Mouse (Mus musculus) spleen, adult 2 months (tissue): ENCODE results near the gene Hdgf. TPM values are rescaled to one million over a fixed set of nuclear protein-coding genes. Genes with fewer than 3 reads are reported as not detected.
"Not testable (repeated sequence)": the region's sequence is repeated elsewhere in the genome, so short reads cannot be mapped to it uniquely, and the experiment has no call there.

Experiments used
- DNase-seq, 2 experiments: peaks; one replicate each; pipeline versions ENCODE4 v3.0.0 to v3.0.0-alpha.2; 2012 to 2021; ENCODE audit warnings: low spot score in 2 of 2, low read depth in 1 of 2
- H3K27ac ChIP-seq: fragments of 200-500 bp; 2 replicates; pipeline ENCODE4 v1.5.1; 2012; ENCODE audit warnings: low read length, inconsistent platforms; ENCODE audit not compliant: insufficient read depth
- H3K27me3 ChIP-seq: fragments of 200-500 bp; 2 replicates; pipeline ENCODE4 v1.6.1; 2012; ENCODE audit warnings: mild to moderate bottlenecking, moderate library complexity, low read length, inconsistent platforms; ENCODE audit not compliant: control insufficient read depth, insufficient read depth
- H3K36me3 ChIP-seq: fragments of 200-500 bp; 2 replicates; pipeline ENCODE4 v1.6.1; 2012; ENCODE audit warnings: mild to moderate bottlenecking, low read length, inconsistent platforms; ENCODE audit not compliant: control insufficient read depth, insufficient read depth
- H3K4me1 ChIP-seq: fragments of 200-500 bp; 2 replicates; pipeline ENCODE4 v1.6.1; 2011; ENCODE audit warnings: inconsistent platforms; ENCODE audit not compliant: control insufficient read depth, insufficient read depth, insufficient read length
- H3K4me3 ChIP-seq: fragments of 200-500 bp; 2 replicates; pipeline ENCODE4 v1.5.1; 2011; ENCODE audit warnings: mild to moderate bottlenecking, inconsistent platforms; ENCODE audit not compliant: insufficient read depth, insufficient read length; ENCODE audit errors: extremely low read depth
- CTCF ChIP-seq: fragments of 200-500 bp; IDR thresholded peaks from 2 replicates; pipeline ENCODE4 v1.5.1; 2011; ENCODE audit warnings: mild to moderate bottlenecking, inconsistent platforms; ENCODE audit not compliant: insufficient read depth, insufficient read length, insufficient replicate concordance; ENCODE audit errors: extremely low read depth
- POLR2A ChIP-seq: fragments of 200-500 bp; IDR thresholded peaks from 2 replicates; pipeline ENCODE4 v1.6.1; 2011; ENCODE audit warnings: low read depth, low read length, inconsistent platforms
- WGBS: fragments of 180-500 bp; shearing (Covaris S2); methylation state at CpG from one replicate; pipeline ENCODE4 v1.1.7; 2018; 5-methylcytosine and 5-hydroxymethylcytosine counted together
- polyA plus RNA-seq: library from polyadenylated mRNA; depleted of rRNA; stranded (reverse); fragments of >200 nt; gene quantifications from 2 replicates; pipeline ENCODE4 v1.2.3, GENCODE M21; 2012

Gene Hdgf
- polyA plus RNA-seq, 1 experiment: 43.6 TPM

DNA sequence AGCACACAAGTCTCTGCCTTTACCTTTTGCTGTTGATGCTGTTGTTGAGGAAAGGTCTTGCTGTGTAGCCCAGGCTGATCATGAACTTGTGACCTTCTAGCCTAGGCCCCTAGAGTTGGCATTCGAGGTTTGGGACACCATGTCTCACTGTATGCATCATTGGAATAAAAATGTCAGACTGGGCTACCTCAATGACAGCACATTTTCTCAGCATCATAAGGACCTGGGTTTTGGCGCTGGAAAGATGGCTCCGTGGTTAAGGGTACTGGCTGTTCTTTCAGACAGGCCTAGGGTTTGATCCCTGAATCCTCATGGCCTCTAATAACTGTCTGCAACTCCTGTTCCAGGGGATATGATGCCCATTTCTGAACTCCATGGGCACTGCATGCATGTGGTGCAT lies 6.3 kb upstream of the Hdgf start:
- Histone ChIP-seq H3K4me3 (no peak overlapping the region), H3K27ac (no peak overlapping the region), H3K4me1 (no peaks in the 10 kb centered on the region), H3K27me3 (no peaks in the 10 kb centered on the region), H3K36me3 (no peaks in the 10 kb centered on the region)
- 95% methylated on average over 3 of the region's 3 CpGs for WGBS
- no peak for TF ChIP-seq CTCF
- TF ChIP-seq POLR2A: no peak
- no peak for DNase-seq

DNA sequence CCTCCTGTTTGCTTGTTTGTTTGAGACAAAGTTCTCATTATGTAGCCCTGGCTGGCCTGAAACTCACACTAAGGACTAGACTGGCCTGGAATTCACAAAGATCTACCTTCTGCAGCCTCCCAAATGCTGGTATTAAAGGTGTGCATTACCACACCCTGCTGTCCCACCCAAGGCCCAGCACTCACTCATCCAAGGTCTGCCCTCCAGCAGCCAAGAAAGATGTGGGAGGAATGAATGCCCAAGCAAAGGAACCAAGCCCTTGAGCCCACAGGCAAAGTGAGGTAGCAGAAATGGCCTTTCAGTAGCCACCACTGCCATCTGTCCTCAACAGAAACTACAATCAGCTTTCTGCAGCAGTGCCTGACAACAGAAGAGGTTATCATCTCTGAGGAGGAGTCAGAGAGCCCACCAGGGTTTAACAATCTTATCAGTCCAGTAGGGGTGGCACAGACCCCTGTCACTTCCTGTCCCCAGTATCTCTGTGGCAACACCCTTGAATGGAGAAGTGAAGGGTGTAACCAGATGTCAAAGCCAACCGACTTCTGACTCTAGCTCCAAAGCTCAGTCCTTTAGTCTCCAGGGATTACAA lies 5.0 kb upstream of the Hdgf start:
- no peak for DNase-seq
- no peaks in the 10 kb centered on the region for H3K27me3 ChIP-seq
- H3K4me1 ChIP-seq: no peaks in the 10 kb centered on the region
- 4% methylated on average over 1 of the region's 1 CpGs for WGBS
- no peak overlapping the region for H3K4me3 ChIP-seq
- peak overlapping the region; percentile 4; the same call in 1 of the 2 replicates for H3K27ac ChIP-seq
- no peaks in the 10 kb centered on the region for H3K36me3 ChIP-seq
- TF ChIP-seq POLR2A: no peak
- no peak for TF ChIP-seq CTCF

DNA sequence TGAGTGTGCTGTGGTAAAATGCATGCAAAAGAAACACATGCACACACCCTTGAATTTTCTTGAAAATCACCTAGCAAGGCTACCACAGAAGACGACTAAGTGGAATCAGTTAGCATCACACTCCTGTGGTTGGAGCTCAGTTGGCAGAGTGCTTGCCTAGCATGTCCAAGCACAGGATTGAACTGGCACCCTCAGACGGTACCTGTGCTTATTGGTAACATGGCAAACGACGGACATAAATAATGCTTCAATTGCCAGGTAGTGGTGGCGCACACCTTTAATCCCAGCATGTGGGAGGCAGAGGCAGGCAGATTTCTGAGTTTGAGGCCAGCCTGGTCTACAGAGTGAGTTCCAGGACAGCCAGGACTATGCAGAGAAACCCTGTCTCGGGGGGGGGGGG lies 4.2 kb upstream of the Hdgf start:
- not testable (repeated sequence) for H3K4me1 ChIP-seq, DNase-seq, H3K27ac ChIP-seq, H3K4me3 ChIP-seq, H3K36me3 ChIP-seq, H3K27me3 ChIP-seq
- WGBS: 67% methylated on average over 6 of the region's 6 CpGs

DNA sequence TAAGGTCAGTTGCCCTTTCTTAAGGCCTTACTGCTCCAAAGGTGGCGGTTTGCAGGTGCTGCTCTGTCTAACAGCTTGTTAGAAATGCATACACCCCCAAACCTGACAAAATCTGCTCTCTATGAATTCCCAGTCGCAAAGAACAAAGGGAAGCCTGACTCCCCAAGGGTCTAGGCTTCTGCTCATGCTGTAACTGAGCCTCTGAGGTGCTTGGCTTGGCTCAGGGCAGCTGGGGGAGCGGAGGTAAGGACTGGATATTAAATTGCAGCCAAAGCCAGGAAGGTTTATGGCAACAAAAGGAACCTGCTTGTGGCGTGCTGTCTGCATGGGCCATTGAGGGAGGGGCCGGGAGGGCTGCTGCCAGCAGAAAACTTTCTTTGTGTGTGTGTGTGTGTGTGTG lies 2.3 kb upstream of the Hdgf start:
- peaks cover 6% of the 10 kb centered on the region; the same call in 1 of the 2 replicates for H3K4me1 ChIP-seq
- DNase-seq: no peak
- no peaks in the 10 kb centered on the region for H3K36me3 ChIP-seq
- 78% methylated on average over 5 of the region's 5 CpGs for WGBS
- H3K4me3 ChIP-seq: no peak overlapping the region
- no peaks in the 10 kb centered on the region for H3K27me3 ChIP-seq
- TF ChIP-seq CTCF (no peak), POLR2A (no peak)
- H3K27ac ChIP-seq: no peak overlapping the region

GRCm38 (mm10) chr3:87906601-87906980 lies 470 bp downstream of the Hdgf start:
- TF ChIP-seq POLR2A: no peak
- no peak for TF ChIP-seq CTCF
- WGBS: 1% methylated on average over 39 of the region's 47 CpGs
- Histone ChIP-seq H3K36me3 (no peaks in the 10 kb centered on the region), H3K27me3 (no peaks in the 10 kb centered on the region), H3K27ac (peak overlapping the region; percentile 88), H3K4me1 (peaks cover 16% of the 10 kb centered on the region; the same call in 1 of the 2 replicates), H3K4me3 (peak overlapping the region; percentile 96)
- peak in 1 of 2 experiments; percentile 21 for DNase-seq

- Histone ChIP-seq H3K4me1 (peaks cover 16% of the 10 kb centered on the region; the same call in 1 of the 2 replicates), H3K36me3 (no peaks in the 10 kb centered on the region), H3K27ac (peak overlapping the region; percentile 88; the same call in 1 of the 2 replicates), H3K27me3 (no peaks in the 10 kb centered on the region), H3K4me3 (peak overlapping the region; percentile 96)
- peak in 1 of 2 experiments; percentile 24 for DNase-seq
- WGBS: under 1% methylated on average over 27 of the region's 27 CpGs
- TF ChIP-seq CTCF (no peak), POLR2A (no peak)
Measured at GRCm38 (mm10) chr3:87906981-87907857, 1.1 kb downstream of the Hdgf start.

DNA sequence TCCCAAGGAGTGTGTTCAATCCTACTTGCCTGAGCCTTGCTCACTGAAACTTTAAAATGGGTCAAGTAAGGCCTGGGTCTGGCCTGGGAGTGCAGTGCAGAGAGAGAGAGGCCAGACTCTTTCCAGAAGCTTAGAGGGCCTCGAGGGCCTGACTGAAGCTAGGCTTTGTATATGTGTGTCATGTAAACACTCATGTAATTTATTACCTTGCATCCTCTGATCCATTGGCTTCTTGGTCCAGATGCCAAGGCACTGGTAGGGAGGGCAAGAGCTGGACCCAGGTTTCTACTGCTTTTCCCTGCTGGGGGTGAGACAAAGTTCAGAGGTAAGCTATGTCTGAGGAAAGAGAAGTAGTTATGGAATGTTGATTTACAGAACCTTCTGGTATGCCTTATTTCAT lies 1.8 kb downstream of the Hdgf start:
- H3K36me3 ChIP-seq: no peaks in the 10 kb centered on the region
- no peak for DNase-seq
- H3K27ac ChIP-seq: no peak overlapping the region
- peak overlapping the region; percentile 96; the same call in 1 of the 2 replicates for H3K4me3 ChIP-seq
- 3% methylated on average over 1 of the region's 1 CpGs for WGBS
- TF ChIP-seq CTCF (no peak), POLR2A (no peak)
- peaks cover 16% of the 10 kb centered on the region; the same call in 1 of the 2 replicates for H3K4me1 ChIP-seq
- H3K27me3 ChIP-seq: no peaks in the 10 kb centered on the region
